Mouse (Mus musculus) heart, embryonic 13.5 days (tissue): ENCODE measurements around the gene Cdc26. TPM values are rescaled to one million over a fixed set of nuclear protein-coding genes. Genes with fewer than 3 reads are reported as not detected.

Experiments used
- ATAC-seq: fragments of 200-750 bp; cut with Nextera tagmentation; 2 replicates; pipeline ENCODE4 v1.8.0; 2017; ENCODE audit warnings: moderate TSS enrichment; ENCODE audit not compliant: insufficient number of reproducible peaks, low FRiP score, low TSS enrichment; ENCODE audit errors: extremely low read depth
- H3K27ac ChIP-seq: fragments of 300-500 bp; sonication (generic); replicated peaks from 2 replicates; pipeline ENCODE4 v1.5.1; 2015; ENCODE audit warnings: moderate library complexity, mild to moderate bottlenecking, inconsistent platforms
- H3K27me3 ChIP-seq: fragments of 300-500 bp; sonication (generic); replicated peaks from 2 replicates; pipeline ENCODE4 v1.6.1; 2015; ENCODE audit warnings: mild to moderate bottlenecking, inconsistent platforms
- H3K36me3 ChIP-seq: fragments of 300-500 bp; sonication (generic); 2 replicates; pipeline ENCODE4 v1.6.1; 2015; ENCODE audit warnings: mild to moderate bottlenecking, inconsistent platforms
- H3K4me1 ChIP-seq: fragments of 300-500 bp; sonication (generic); 2 replicates; pipeline ENCODE4 v1.6.1; 2015; ENCODE audit warnings: inconsistent platforms
- H3K4me2 ChIP-seq: fragments of 300-500 bp; sonication (generic); 2 replicates; pipeline ENCODE4 v1.6.1; 2015; ENCODE audit warnings: inconsistent platforms, mild to moderate bottlenecking, moderate library complexity
- H3K4me3 ChIP-seq: fragments of 300-500 bp; sonication (generic); 2 replicates; pipeline ENCODE4 v1.5.1; 2015; ENCODE audit warnings: moderate library complexity, mild to moderate bottlenecking, inconsistent platforms
- H3K9ac ChIP-seq: fragments of 300-500 bp; sonication (generic); 2 replicates; pipeline ENCODE4 v1.6.1; 2015; ENCODE audit warnings: inconsistent platforms, mild to moderate bottlenecking, moderate library complexity
- H3K9me3 ChIP-seq: fragments of 300-500 bp; sonication (generic); 2 replicates; pipeline ENCODE4 v1.6.1; 2016; ENCODE audit warnings: inconsistent platforms
- WGBS: fragments of 180-500 bp; shearing (Covaris S2); methylation state at CpG from one replicate; pipeline ENCODE4 v1.1.7; 2015; ENCODE audit warnings: mixed read lengths; 5-methylcytosine and 5-hydroxymethylcytosine counted together
- polyA plus RNA-seq: library from polyadenylated mRNA; unstranded; fragments of >200 nt; fragmentation: Nextera tagmentation; extraction: Ambion mirVana; gene quantifications from 2 replicates; pipeline ENCODE4 v1.2.1, GENCODE M21; 2015

Cdc26 gene
- polyA plus RNA-seq, result 82.1 and 85.2 TPM in 2 replicates

DNA sequence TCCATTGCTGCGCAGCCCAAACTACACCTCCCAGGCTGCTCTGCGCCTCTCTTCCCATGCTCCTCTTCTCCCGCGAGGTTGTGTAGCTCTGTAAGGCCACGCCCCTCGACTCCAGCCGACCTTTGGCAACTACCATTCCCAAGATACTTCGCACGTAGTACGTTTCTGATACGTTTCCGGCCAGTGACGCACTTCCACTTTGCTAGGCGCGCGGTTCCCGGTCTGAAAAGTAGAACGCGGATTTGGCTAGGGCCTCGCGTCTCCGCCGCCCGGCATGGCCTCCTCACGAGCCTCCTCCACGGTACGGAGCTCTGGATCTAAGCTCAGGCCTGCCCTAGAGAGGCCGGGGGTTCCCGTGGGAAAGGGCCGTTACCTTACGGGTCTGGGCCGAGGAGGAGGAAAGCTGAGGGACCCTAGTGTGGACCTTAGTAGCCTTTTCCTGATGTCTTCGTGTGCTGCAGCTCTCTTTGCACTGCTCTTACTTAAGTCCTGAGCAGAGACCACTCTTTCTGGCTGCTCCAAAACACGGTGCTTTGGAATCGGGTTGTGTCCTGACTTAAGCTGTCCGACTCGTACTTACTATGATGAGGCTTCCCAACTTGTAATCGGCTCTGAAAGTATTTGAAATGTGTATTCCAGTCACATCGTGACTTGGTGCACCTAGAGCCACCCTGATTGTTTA, at the start of gene Cdc26, which contains the start of gene Prpf4:
TSS of gene Cdc26 (minus strand) at position 42 of the 682 bp plus-strand sequence.
TSS of gene Prpf4 (plus strand) at position 197 of the 682 bp plus-strand sequence.
- Histone ChIP-seq H3K27me3 (no peaks in the 10 kb centered on the region), H3K27ac (peak within 1 kb of the TSS; percentile 93), H3K9me3 (no peaks in the 10 kb centered on the region), H3K4me3 (peak within 1 kb of the TSS; percentile 91), H3K9ac (peak within 1 kb of the TSS; percentile 96), H3K4me2 (peak within 1 kb of the TSS; percentile 86), H3K4me1 (peaks cover 36% of the 10 kb centered on the region), H3K36me3 (peaks cover 40% of the 10 kb centered on the region)
- peak; percentile 98 for ATAC-seq
- WGBS, result under 1% methylated on average over 39 of the region's 39 CpGs

GRCm38 (mm10) chr4:62454995-62455394, 46.6 kb upstream of the Cdc26 start:
- no peaks in the 10 kb centered on the region for H3K27me3 ChIP-seq
- H3K4me3 ChIP-seq, result no peak overlapping the region
- H3K4me1 ChIP-seq, result 0 out of 2 replicates have a peak, but pooled peaks cover 6% of the 10 kb centered on the region
- H3K9ac ChIP-seq, result no peak overlapping the region
- H3K9me3 ChIP-seq, result no peaks in the 10 kb centered on the region
- H3K27ac ChIP-seq, result no peak overlapping the region
- no peak for ATAC-seq
- 41% methylated on average over 5 of the region's 5 CpGs for WGBS
- no peaks in the 10 kb centered on the region for H3K36me3 ChIP-seq
- H3K4me2 ChIP-seq, result no peak overlapping the region

DNA sequence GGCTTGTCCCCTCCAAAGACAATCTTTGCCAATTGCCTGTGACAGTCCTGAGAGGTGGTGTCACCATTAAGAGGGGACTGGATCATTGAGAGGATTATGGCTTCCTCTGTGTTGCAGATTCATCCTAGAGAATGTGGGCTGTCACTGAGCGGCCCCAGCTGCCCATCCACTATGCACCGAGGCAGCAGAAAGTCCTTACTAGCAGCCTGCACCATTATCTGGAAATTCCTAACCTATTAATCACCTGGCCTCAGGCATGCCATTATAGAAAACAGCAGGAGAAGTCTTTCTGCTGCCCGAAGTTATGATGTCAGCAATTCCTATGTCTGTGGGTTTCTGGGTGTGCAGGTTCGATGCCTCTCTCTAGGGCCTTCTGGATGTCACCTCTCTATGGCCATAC, 32.5 kb upstream of the Cdc26 start:
- H3K4me3 ChIP-seq, result no peak overlapping the region
- H3K27me3 ChIP-seq, result no peaks in the 10 kb centered on the region
- WGBS, result 48% methylated on average over 4 of the region's 4 CpGs
- no peaks in the 10 kb centered on the region for H3K9me3 ChIP-seq
- no peaks in the 10 kb centered on the region for H3K36me3 ChIP-seq
- H3K4me2 ChIP-seq, result no peak overlapping the region
- 0 out of 2 replicates have a peak, but pooled peaks cover 2% of the 10 kb centered on the region for H3K4me1 ChIP-seq
- ATAC-seq, result no peak
- H3K27ac ChIP-seq, result no peak overlapping the region
- no peak overlapping the region for H3K9ac ChIP-seq

DNA sequence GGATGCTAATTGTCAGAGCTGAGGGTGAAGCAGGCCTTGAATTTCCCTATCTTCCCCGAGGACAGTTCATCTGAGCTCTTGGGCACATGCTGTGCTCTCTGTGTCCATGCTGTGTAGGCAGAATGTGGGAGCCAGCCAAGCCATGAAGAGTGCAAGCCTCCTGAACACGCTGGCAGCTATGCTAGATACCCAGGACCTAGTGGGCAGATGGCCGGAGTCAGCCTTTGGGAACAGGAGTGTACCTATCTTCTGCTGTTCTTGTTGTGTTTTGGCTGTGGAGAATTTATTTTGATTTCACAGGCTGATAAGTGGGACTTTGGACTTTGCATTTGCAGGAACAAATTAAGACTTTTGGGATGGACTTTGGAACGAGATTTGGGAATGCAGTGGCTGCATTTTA, 32.1 kb upstream of the Cdc26 start:
- no peak overlapping the region for H3K9ac ChIP-seq
- no peaks in the 10 kb centered on the region for H3K27me3 ChIP-seq
- no peaks in the 10 kb centered on the region for H3K36me3 ChIP-seq
- WGBS, result 64% methylated on average over 4 of the region's 4 CpGs
- H3K9me3 ChIP-seq, result no peaks in the 10 kb centered on the region
- no peak overlapping the region for H3K4me3 ChIP-seq
- H3K4me1 ChIP-seq, result 0 out of 2 replicates have a peak, but pooled peaks cover 2% of the 10 kb centered on the region
- H3K4me2 ChIP-seq, result no peak overlapping the region
- H3K27ac ChIP-seq, result no peak overlapping the region
- no peak for ATAC-seq

DNA sequence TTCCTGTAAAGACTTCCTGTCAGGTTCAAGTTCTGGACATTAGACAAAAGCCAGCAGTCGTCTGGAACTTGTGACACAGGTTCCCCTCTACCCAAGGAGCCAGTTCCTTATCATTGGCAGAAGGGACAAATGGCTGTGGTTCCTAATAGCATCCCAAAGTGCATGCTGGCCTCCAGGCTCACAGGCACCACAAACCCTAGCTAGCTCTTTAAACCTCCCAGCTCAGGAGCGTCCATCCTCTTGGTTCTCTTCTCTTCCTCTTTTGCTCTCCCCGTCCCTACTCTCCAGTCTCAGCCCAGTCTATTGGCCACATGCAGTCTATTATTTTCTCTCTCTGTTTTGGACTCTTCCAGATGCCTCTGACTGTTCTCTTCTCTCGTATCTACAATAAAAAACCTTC, 31.4 kb upstream of the Cdc26 start:
- 60% methylated on average over 4 of the region's 4 CpGs for WGBS
- ATAC-seq, result no peak
- H3K4me2 ChIP-seq, result no peak overlapping the region
- 0 out of 2 replicates have a peak, but pooled peaks cover 2% of the 10 kb centered on the region for H3K4me1 ChIP-seq
- H3K27me3 ChIP-seq, result no peaks in the 10 kb centered on the region
- no peaks in the 10 kb centered on the region for H3K36me3 ChIP-seq
- no peak overlapping the region for H3K9ac ChIP-seq
- no peak overlapping the region for H3K27ac ChIP-seq
- H3K4me3 ChIP-seq, result no peak overlapping the region
- no peaks in the 10 kb centered on the region for H3K9me3 ChIP-seq

DNA sequence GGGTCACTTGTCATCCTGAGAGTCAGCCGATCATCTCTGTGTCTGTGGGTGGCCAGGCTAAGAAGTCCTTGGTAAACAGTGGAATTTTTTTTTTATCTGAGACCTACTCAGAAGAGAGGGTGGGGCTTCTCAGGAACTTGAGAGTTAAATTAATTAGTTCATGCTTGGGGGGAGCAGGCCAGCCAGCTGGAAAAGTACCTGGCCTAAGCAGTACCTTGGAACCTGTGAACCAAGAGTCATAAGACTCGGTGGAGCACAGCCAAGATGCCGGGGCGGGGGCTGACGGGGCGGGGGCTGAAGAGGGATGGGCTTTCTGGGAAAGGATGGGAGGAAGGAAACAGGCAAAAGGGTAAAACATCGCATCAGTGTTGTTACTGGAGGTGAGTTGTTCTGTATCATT, 29.4 kb upstream of the Cdc26 start:
- H3K4me2 ChIP-seq, result no peak overlapping the region
- H3K27ac ChIP-seq, result no peak overlapping the region
- H3K27me3 ChIP-seq, result no peaks in the 10 kb centered on the region
- no peak for ATAC-seq
- WGBS, result 83% methylated on average over 7 of the region's 7 CpGs
- H3K4me1 ChIP-seq, result 0 out of 2 replicates have a peak, but pooled peaks cover 2% of the 10 kb centered on the region
- H3K9ac ChIP-seq, result no peak overlapping the region
- H3K4me3 ChIP-seq, result no peak overlapping the region
- H3K36me3 ChIP-seq, result no peaks in the 10 kb centered on the region
- H3K9me3 ChIP-seq, result no peaks in the 10 kb centered on the region

- Histone ChIP-seq H3K4me3 (no peak overlapping the region), H3K9me3 (no peaks in the 10 kb centered on the region), H3K27ac (no peak overlapping the region), H3K36me3 (no peaks in the 10 kb centered on the region), H3K4me1 (0 out of 2 replicates have a peak, but pooled peaks cover 2% of the 10 kb centered on the region), H3K4me2 (no peak overlapping the region), H3K9ac (no peak overlapping the region), H3K27me3 (no peaks in the 10 kb centered on the region)
- no peak for ATAC-seq
- 79% methylated on average over 3 of the region's 3 CpGs for WGBS
These were observed 28.9 kb upstream of the Cdc26 start for GRCm38 (mm10) chr4:62437256-62437778.

GRCm38 (mm10) chr4:62435081-62435480, 26.6 kb upstream of the Cdc26 start, which contains the start of gene Rnf183:
Rnf183 (minus strand) TSS chr4:62435252.
- H3K4me2 ChIP-seq, result no peak within 1 kb of the TSS
- H3K4me1 ChIP-seq, result no peaks in the 10 kb centered on the region
- no peak within 1 kb of the TSS for H3K4me3 ChIP-seq
- ATAC-seq, result no peak
- H3K27me3 ChIP-seq, result no peaks in the 10 kb centered on the region
- H3K27ac ChIP-seq, result no peak within 1 kb of the TSS
- WGBS, result 76% methylated on average over 6 of the region's 6 CpGs
- no peak within 1 kb of the TSS for H3K9ac ChIP-seq
- no peaks in the 10 kb centered on the region for H3K36me3 ChIP-seq
- no peaks in the 10 kb centered on the region for H3K9me3 ChIP-seq

DNA sequence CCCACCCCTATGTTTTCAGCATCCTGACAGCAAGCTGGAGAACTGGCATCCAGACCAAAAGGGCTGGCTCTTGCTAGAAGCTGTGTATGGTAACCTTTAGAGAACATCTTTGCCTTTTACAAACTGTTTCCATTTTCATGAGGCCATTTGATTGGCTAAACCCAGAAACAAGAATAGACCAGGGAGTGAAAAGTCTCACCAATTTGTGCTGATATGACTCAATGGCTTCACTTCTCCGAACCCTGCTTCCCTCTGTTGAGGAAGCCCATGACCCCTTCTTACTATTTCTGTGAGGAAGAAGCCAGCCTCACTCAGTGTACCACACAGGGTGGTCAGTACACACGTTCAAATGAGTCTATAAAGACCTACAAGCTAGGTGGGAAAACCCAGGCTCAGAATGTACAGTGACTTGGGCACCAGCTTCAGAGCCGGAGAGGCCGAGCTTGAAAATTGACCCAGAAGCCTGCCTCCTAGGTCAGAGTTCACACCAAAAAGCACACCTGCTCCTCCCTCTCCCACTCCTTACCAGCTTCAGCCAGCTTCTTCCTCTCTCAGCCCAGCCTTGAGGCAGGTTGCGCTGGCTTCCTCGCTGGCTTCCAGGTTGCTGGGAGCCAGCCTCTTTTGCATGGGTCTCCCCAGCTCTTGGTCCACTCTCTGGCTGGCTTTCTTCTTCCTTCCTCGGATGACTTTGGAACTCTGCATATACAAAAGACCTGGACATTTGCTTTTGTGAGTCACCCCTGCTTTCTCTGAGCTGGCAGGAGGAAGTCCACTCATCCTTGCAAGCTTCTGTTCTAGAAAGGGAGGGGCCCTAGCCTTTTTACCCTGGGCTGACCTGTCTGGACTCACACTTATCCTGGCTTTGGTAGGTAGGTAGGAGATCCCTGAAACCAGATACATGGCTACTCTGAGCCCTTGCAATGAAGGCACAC, 25.8 kb upstream of the Cdc26 start:
- WGBS, result 71% methylated on average over 7 of the region's 7 CpGs
- ATAC-seq, result no peak

DNA sequence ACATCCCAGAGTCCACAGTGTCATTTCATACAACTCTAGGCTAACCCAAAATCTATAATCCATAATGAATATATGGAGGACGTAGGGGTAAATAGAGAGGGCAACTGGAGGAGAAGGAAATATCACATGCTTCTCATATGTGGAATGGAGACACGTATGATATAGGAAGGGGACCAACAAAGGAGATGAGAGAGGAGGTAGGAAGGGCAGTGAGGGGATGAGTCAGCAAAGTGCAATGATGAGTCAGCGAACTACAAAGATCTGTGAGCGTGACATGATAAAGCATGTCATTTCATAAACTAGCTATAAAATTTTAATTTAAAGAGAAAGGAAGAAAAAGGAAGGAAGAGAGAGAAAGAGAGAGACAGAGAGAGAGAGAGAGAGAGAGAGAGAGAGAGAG, 23.1 kb upstream of the Cdc26 start:
- Histone ChIP-seq H3K4me2 (no peak overlapping the region), H3K4me1 (peaks cover 9% of the 10 kb centered on the region; the same call in 1 of the 2 replicates), H3K4me3 (no peak overlapping the region), H3K27ac (no peak overlapping the region), H3K36me3 (no peaks in the 10 kb centered on the region), H3K9ac (no peak overlapping the region), H3K27me3 (no peaks in the 10 kb centered on the region), H3K9me3 (no peaks in the 10 kb centered on the region)
- WGBS, result 73% methylated on average over 4 of the region's 4 CpGs
- ATAC-seq, result peak; percentile 73

More for the DNA sequence above, 25.8 kb upstream of the Cdc26 start:
- Histone ChIP-seq H3K9ac (no peak overlapping the region), H3K4me2 (no peak overlapping the region), H3K27me3 (no peaks in the 10 kb centered on the region), H3K4me1 (no peaks in the 10 kb centered on the region), H3K4me3 (no peak overlapping the region), H3K9me3 (no peaks in the 10 kb centered on the region), H3K27ac (no peak overlapping the region), H3K36me3 (no peaks in the 10 kb centered on the region)

DNA sequence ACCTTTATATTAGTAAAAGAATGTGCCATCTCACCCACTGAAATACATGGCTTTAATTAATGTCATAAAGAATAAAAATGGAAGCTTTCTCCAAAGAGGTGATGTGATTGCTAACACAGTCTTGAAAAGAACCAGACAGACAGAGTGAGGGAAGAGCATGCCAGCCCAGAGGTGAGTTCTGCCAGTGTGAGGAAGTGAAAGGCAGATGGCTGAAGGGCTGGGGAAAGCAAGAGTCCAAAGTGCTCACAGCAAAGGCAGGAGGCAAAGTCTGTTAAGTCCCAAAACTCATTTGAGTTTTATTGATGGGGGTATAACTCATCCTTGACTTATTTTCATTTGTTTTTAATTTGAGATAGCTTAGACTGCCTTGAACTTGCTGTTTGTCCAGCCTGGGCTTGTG, 22.2 kb upstream of the Cdc26 start:
- Histone ChIP-seq H3K27ac (no peak overlapping the region), H3K36me3 (peaks cover 5% of the 10 kb centered on the region), H3K4me2 (no peak overlapping the region), H3K4me3 (no peak overlapping the region), H3K4me1 (peaks cover 9% of the 10 kb centered on the region; the same call in 1 of the 2 replicates), H3K9ac (no peak overlapping the region), H3K9me3 (no peaks in the 10 kb centered on the region), H3K27me3 (no peaks in the 10 kb centered on the region)
- no peak for ATAC-seq
